Mouse (Mus musculus) hindbrain, embryonic 14.5 days (tissue): ENCODE measurements around the gene Pllp. TPM values are rescaled to one million over a fixed set of nuclear protein-coding genes. Genes with fewer than 3 reads are reported as not detected.

Source experiments
- ATAC-seq: fragments of 200-750 bp; cut with Nextera tagmentation; 2 replicates; pipeline ENCODE4 v1.8.0; 2017; ENCODE audit warnings: moderate number of reproducible peaks, mild to moderate bottlenecking, moderate TSS enrichment, moderate library complexity; ENCODE audit not compliant: low FRiP score
- DNase-seq: peaks from one replicate; pipeline ENCODE4 v3.0.0-alpha.2; 2015; ENCODE audit warnings: low spot score
- H3K27ac ChIP-seq: fragments of 300-500 bp; sonication (generic); 2 replicates; pipeline ENCODE4 v1.5.1; 2014; ENCODE audit warnings: mild to moderate bottlenecking, moderate library complexity
- H3K27me3 ChIP-seq: fragments of 300-500 bp; sonication (generic); 2 replicates; pipeline ENCODE4 v1.6.1; 2014; ENCODE audit warnings: mild to moderate bottlenecking, low read length, mixed read lengths; ENCODE audit not compliant: control insufficient read depth, insufficient read depth
- H3K36me3 ChIP-seq: fragments of 300-500 bp; sonication (generic); replicated peaks from 2 replicates; pipeline ENCODE4 v1.6.1; 2014; ENCODE audit not compliant: control insufficient read depth, insufficient read depth
- H3K4me1 ChIP-seq: fragments of 300-500 bp; sonication (generic); replicated peaks from 2 replicates; pipeline ENCODE4 v1.6.1; 2014; ENCODE audit warnings: antibody characterized with exemption, low read length, mixed read lengths; ENCODE audit not compliant: control insufficient read depth, insufficient read depth
- H3K4me2 ChIP-seq: fragments of 300-500 bp; sonication (generic); replicated peaks from 2 replicates; pipeline ENCODE4 v1.6.1; 2014; ENCODE audit warnings: mild to moderate bottlenecking, moderate library complexity
- H3K4me3 ChIP-seq: fragments of 300-500 bp; sonication (generic); replicated peaks from 2 replicates; pipeline ENCODE4 v1.5.1; 2014; ENCODE audit warnings: mild to moderate bottlenecking, low read length
- H3K9ac ChIP-seq: fragments of 300-500 bp; sonication (generic); 2 replicates; pipeline ENCODE4 v1.6.1; 2014
- H3K9me3 ChIP-seq: fragments of 300-500 bp; sonication (generic); 2 replicates; pipeline ENCODE4 v1.6.1; 2016; ENCODE audit warnings: low read length; ENCODE audit not compliant: control insufficient read depth
- WGBS: fragments of 180-500 bp; shearing (Covaris S2); extraction: QIAGEN DNeasy Blood & Tissue Kit; methylation state at CpG from one replicate; pipeline ENCODE4 v1.1.7; 2014; 5-methylcytosine and 5-hydroxymethylcytosine counted together
- polyA plus RNA-seq: library from polyadenylated mRNA; unstranded; fragments of >200 nt; fragmentation: Nextera tagmentation; extraction: Ambion mirVana; gene quantifications from 2 replicates; pipeline ENCODE4 v1.2.1, GENCODE M21; 2014

Gene Pllp
- polyA plus RNA-seq, 1 experiment from 2014 or later, result 2.0 TPM

- H3K4me3 ChIP-seq, result peak within 1 kb of the TSS; percentile 99
- H3K4me2 ChIP-seq, result peak within 1 kb of the TSS; percentile 69
- H3K27ac ChIP-seq, result peak within 1 kb of the TSS; percentile 97
- DNase-seq, result peak; percentile 93
- H3K4me1 ChIP-seq, result peaks cover 19% of the 10 kb centered on the region
- H3K27me3 ChIP-seq, result no peaks in the 10 kb centered on the region
- H3K9ac ChIP-seq, result peak within 1 kb of the TSS; percentile 99
- peaks cover 34% of the 10 kb centered on the region for H3K36me3 ChIP-seq
- under 1% methylated on average over 67 of the region's 74 CpGs for WGBS
- no peaks in the 10 kb centered on the region for H3K9me3 ChIP-seq
- ATAC-seq, result peak; percentile 99
Measured at GRCm38 (mm10) chr8:94666456-94667308, 29.4 kb downstream of the Pllp start, which contains the start of gene Arl2bp. Gene Arl2bp, plus strand, starts transcription at chr8:94666600.

- 81% methylated on average over 2 of the region's 2 CpGs for WGBS
- H3K4me3 ChIP-seq, result no peak overlapping the region
Measured at GRCm38 (mm10) chr8:94664722-94665121, 31.4 kb downstream of the Pllp start.

GRCm38 (mm10) chr8:94660418-94660817 lies 35.7 kb downstream of the Pllp start:
- Histone ChIP-seq H3K4me3 (no peak overlapping the region), H3K4me1 (0 out of 2 replicates have a peak, but pooled peaks cover under 1% of the 10 kb centered on the region), H3K27me3 (no peaks in the 10 kb centered on the region), H3K9me3 (no peaks in the 10 kb centered on the region), H3K9ac (no peak overlapping the region), H3K27ac (no peak overlapping the region), H3K36me3 (peaks cover 49% of the 10 kb centered on the region), H3K4me2 (no peak overlapping the region)
- DNase-seq (no peak), ATAC-seq (no peak)
- 83% methylated on average over 4 of the region's 4 CpGs for WGBS

More at GRCm38 (mm10) chr8:94664722-94665121, 31.4 kb downstream of the Pllp start:
- no peak overlapping the region for H3K9ac ChIP-seq
- no peaks in the 10 kb centered on the region for H3K27me3 ChIP-seq
- H3K9me3 ChIP-seq, result no peaks in the 10 kb centered on the region
- DNase-seq, result no peak
- no peak overlapping the region for H3K4me2 ChIP-seq
- H3K27ac ChIP-seq, result no peak overlapping the region
- H3K4me1 ChIP-seq, result peaks cover 19% of the 10 kb centered on the region
- H3K36me3 ChIP-seq, result peaks cover 28% of the 10 kb centered on the region
- ATAC-seq, result no peak

- 94% methylated on average over 2 of the region's 2 CpGs for WGBS
- peaks cover 72% of the 10 kb centered on the region for H3K36me3 ChIP-seq
Measured at GRCm38 (mm10) chr8:94658031-94658430, 38.0 kb downstream of the Pllp start.

DNA sequence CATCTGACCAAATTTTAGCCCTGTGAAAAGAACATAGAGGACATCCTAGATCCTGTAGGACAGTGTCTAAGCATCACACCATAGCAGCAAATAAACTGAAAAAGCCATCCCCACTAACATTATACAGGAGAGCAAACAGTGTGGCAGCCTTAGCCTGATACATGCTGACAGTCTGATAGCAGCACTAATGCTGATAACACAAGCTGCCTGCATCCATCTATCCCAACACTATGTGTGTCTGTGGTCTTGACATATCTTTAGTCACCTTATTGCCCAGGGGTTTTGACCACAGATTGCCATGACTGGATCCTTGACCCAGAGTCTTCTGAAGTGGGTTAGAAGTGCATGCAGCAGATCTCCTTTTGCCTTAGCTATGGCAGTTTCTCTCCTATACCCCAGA lies 41.1 kb downstream of the Pllp start:
- Histone ChIP-seq H3K36me3 (peaks cover 89% of the 10 kb centered on the region), H3K4me1 (no peaks in the 10 kb centered on the region), H3K4me3 (no peak overlapping the region), H3K4me2 (no peak overlapping the region), H3K9ac (no peak overlapping the region), H3K9me3 (no peaks in the 10 kb centered on the region), H3K27ac (no peak overlapping the region), H3K27me3 (no peaks in the 10 kb centered on the region)
- no peak for ATAC-seq
- no peak for DNase-seq

More at GRCm38 (mm10) chr8:94658031-94658430, 38.0 kb downstream of the Pllp start:
- DNase-seq (no peak), ATAC-seq (no peak)
- H3K9ac ChIP-seq, result no peak overlapping the region
- H3K4me1 ChIP-seq, result no peaks in the 10 kb centered on the region
- H3K4me3 ChIP-seq, result no peak overlapping the region
- no peak overlapping the region for H3K27ac ChIP-seq
- no peak overlapping the region for H3K4me2 ChIP-seq
- no peaks in the 10 kb centered on the region for H3K27me3 ChIP-seq
- H3K9me3 ChIP-seq, result no peaks in the 10 kb centered on the region

- Histone ChIP-seq H3K27me3 (no peaks in the 10 kb centered on the region), H3K9me3 (no peaks in the 10 kb centered on the region), H3K9ac (no peak overlapping the region), H3K4me3 (no peak overlapping the region), H3K4me1 (no peaks in the 10 kb centered on the region), H3K4me2 (no peak overlapping the region), H3K27ac (no peak overlapping the region), H3K36me3 (peaks cover 92% of the 10 kb centered on the region)
- no peak for DNase-seq
- 99% methylated on average over 3 of the region's 3 CpGs for WGBS
- ATAC-seq, result no peak
Measured at GRCm38 (mm10) chr8:94652951-94653350, 43.1 kb downstream of the Pllp start.

DNA sequence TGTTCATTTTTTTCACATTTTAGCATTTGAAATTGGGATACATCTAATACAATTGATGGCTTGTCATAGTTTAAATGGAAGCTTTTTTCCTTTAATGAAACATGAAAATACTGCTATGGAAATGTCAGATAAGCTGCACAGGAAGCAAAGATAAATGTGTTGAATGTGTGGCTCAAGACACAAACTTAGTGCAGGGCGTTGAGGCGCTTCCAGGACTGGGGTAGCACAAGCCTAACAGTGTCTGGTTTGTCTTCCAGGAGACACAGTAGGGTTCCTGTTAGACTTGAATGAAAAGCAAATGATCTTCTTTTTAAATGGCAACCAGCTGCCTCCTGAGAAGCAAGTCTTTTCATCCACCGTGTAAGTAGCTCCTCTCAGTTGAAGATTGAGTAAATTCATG lies 46.6 kb downstream of the Pllp start:
- Histone ChIP-seq H3K27me3 (no peaks in the 10 kb centered on the region), H3K4me3 (no peak overlapping the region), H3K9ac (no peak overlapping the region), H3K27ac (no peak overlapping the region), H3K4me2 (no peak overlapping the region), H3K9me3 (no peaks in the 10 kb centered on the region), H3K4me1 (no peaks in the 10 kb centered on the region), H3K36me3 (peaks cover 90% of the 10 kb centered on the region)
- ATAC-seq (no peak), DNase-seq (no peak)
- WGBS, result 37% methylated on average over 3 of the region's 3 CpGs

GRCm38 (mm10) chr8:94646165-94646564 lies 49.9 kb downstream of the Pllp start:
- 94% methylated on average over 3 of the region's 3 CpGs for WGBS
- H3K9me3 ChIP-seq, result no peaks in the 10 kb centered on the region
- H3K9ac ChIP-seq, result no peak overlapping the region
- H3K27me3 ChIP-seq, result no peaks in the 10 kb centered on the region
- no peak overlapping the region for H3K4me3 ChIP-seq
- H3K27ac ChIP-seq, result no peak overlapping the region
- H3K4me2 ChIP-seq, result no peak overlapping the region
- ATAC-seq (no peak), DNase-seq (no peak)
- H3K4me1 ChIP-seq, result no peaks in the 10 kb centered on the region
- peaks cover 94% of the 10 kb centered on the region for H3K36me3 ChIP-seq

GRCm38 (mm10) chr8:94645202-94645601 lies 50.9 kb downstream of the Pllp start:
- H3K36me3 ChIP-seq, result peaks cover 96% of the 10 kb centered on the region

More at GRCm38 (mm10) chr8:94645202-94645601, 50.9 kb downstream of the Pllp start:
- no peak for ATAC-seq
- no peaks in the 10 kb centered on the region for H3K4me1 ChIP-seq
- no peak overlapping the region for H3K27ac ChIP-seq
- no peak overlapping the region for H3K4me3 ChIP-seq
- DNase-seq, result no peak
- 56% methylated on average over 1 of the region's 1 CpGs for WGBS
- H3K9ac ChIP-seq, result no peak overlapping the region
- H3K9me3 ChIP-seq, result no peaks in the 10 kb centered on the region
- no peaks in the 10 kb centered on the region for H3K27me3 ChIP-seq
- no peak overlapping the region for H3K4me2 ChIP-seq
